Mouse (Mus musculus) lung, postnatal 0 days (tissue): Measurements from ENCODE around the gene Rasal3. TPM values are rescaled to one million over a fixed set of nuclear protein-coding genes. Genes with fewer than 3 reads are reported as not detected.

ENCODE experiments used
- ATAC-seq: fragments of 200-750 bp; cut with Nextera tagmentation; 2 replicates; pipeline ENCODE4 v1.8.0; 2017; ENCODE audit warnings: moderate library complexity
- DNase-seq: peaks from one replicate; pipeline ENCODE4 v3.0.0-alpha.2; 2016; ENCODE audit warnings: low spot score
- H3K27ac ChIP-seq: fragments of 300-500 bp; sonication (generic); 2 replicates; pipeline ENCODE4 v1.5.1; 2014; ENCODE audit warnings: antibody characterized with exemption, mild to moderate bottlenecking, low read length, mixed read lengths
- H3K27me3 ChIP-seq: fragments of 300-500 bp; sonication (generic); replicated peaks from 2 replicates; pipeline ENCODE4 v1.6.1; 2014; ENCODE audit warnings: low read length, mixed read lengths; ENCODE audit not compliant: insufficient read depth
- H3K36me3 ChIP-seq: fragments of 300-500 bp; sonication (generic); 2 replicates; pipeline ENCODE4 v1.6.1; 2014; ENCODE audit warnings: low read length, mixed read lengths; ENCODE audit not compliant: insufficient read depth
- H3K4me1 ChIP-seq: fragments of 300-500 bp; sonication (generic); 2 replicates; pipeline ENCODE4 v1.6.1; 2014; ENCODE audit warnings: antibody characterized with exemption, low read depth, low read length, mixed read lengths; ENCODE audit not compliant: insufficient read depth
- H3K4me2 ChIP-seq: fragments of 300-500 bp; sonication (generic); replicated peaks from 2 replicates; pipeline ENCODE4 v1.6.1; 2014; ENCODE audit warnings: low read depth, mild to moderate bottlenecking, low read length, moderate library complexity, mixed read lengths
- H3K4me3 ChIP-seq: fragments of 300-500 bp; sonication (generic); 2 replicates; pipeline ENCODE4 v1.5.1; 2014; ENCODE audit warnings: low read depth, low read length
- H3K9ac ChIP-seq: fragments of 300-500 bp; sonication (generic); replicated peaks from 2 replicates; pipeline ENCODE4 v1.6.1; 2014; ENCODE audit warnings: low read depth, mild to moderate bottlenecking
- H3K9me3 ChIP-seq: fragments of 300-500 bp; sonication (generic); 2 replicates; pipeline ENCODE4 v1.6.1; 2016; ENCODE audit warnings: low read length, mixed read lengths
- CTCF ChIP-seq: IDR thresholded peaks from 2 replicates; pipeline ENCODE4 v1.5.1; 2016; ENCODE audit warnings: antibody characterized with exemption, mild to moderate bottlenecking
- EP300 ChIP-seq: IDR thresholded peaks from 2 replicates; pipeline ENCODE4 v1.6.1; 2016; ENCODE audit warnings: antibody characterized with exemption, mild to moderate bottlenecking, control low read depth
- WGBS: fragments of 180-500 bp; shearing (Covaris S2); extraction: QIAGEN DNeasy Blood & Tissue Kit; methylation state at CpG from one replicate; pipeline ENCODE4 v1.1.7; 2014; 5-methylcytosine and 5-hydroxymethylcytosine counted together
- polyA plus RNA-seq: library from polyadenylated mRNA; unstranded; fragments of >200 nt; fragmentation: Nextera tagmentation; extraction: Ambion mirVana; gene quantifications from 2 replicates; pipeline ENCODE4 v1.2.1, GENCODE M21; 2015

Gene Rasal3
- polyA plus RNA-seq, 1 experiment from 2014 or later, result 1.2 TPM

GRCm38 (mm10) chr17:32386659-32387432, 16.5 kb downstream of the Rasal3 start:
- Histone ChIP-seq H3K4me2 (no peak overlapping the region), H3K9ac (no peak overlapping the region), H3K27me3 (no peaks in the 10 kb centered on the region), H3K4me1 (no peaks in the 10 kb centered on the region), H3K36me3 (peaks cover 7% of the 10 kb centered on the region; the same call in 1 of the 2 replicates), H3K4me3 (no peak overlapping the region), H3K27ac (no peak overlapping the region), H3K9me3 (no peaks in the 10 kb centered on the region)
- ATAC-seq, result no peak
- no peak for TF ChIP-seq EP300
- peak; percentile 72 for TF ChIP-seq CTCF
- 57% methylated on average over 9 of the region's 9 CpGs for WGBS
- peak; percentile 57 for DNase-seq

- 84% methylated on average over 5 of the region's 5 CpGs for WGBS
Observed at GRCm38 (mm10) chr17:32383661-32384060, 19.7 kb downstream of the Rasal3 start.

GRCm38 (mm10) chr17:32382576-32382975, 20.8 kb downstream of the Rasal3 start:
- Histone ChIP-seq H3K27ac (no peak overlapping the region), H3K27me3 (no peaks in the 10 kb centered on the region), H3K36me3 (peaks cover 7% of the 10 kb centered on the region; the same call in 1 of the 2 replicates), H3K9ac (no peak overlapping the region), H3K4me3 (no peak overlapping the region), H3K4me2 (no peak overlapping the region), H3K4me1 (no peaks in the 10 kb centered on the region), H3K9me3 (no peaks in the 10 kb centered on the region)
- 93% methylated on average over 7 of the region's 7 CpGs for WGBS
- no peak for ATAC-seq
- TF ChIP-seq EP300 (no peak), CTCF (no peak)
- no peak for DNase-seq

More at GRCm38 (mm10) chr17:32383661-32384060, 19.7 kb downstream of the Rasal3 start:
- no peaks in the 10 kb centered on the region for H3K27me3 ChIP-seq
- no peaks in the 10 kb centered on the region for H3K4me1 ChIP-seq
- DNase-seq, result no peak
- no peak overlapping the region for H3K4me3 ChIP-seq
- no peak for TF ChIP-seq EP300
- no peak for TF ChIP-seq CTCF
- H3K4me2 ChIP-seq, result no peak overlapping the region
- peaks cover 7% of the 10 kb centered on the region; the same call in 1 of the 2 replicates for H3K36me3 ChIP-seq
- no peaks in the 10 kb centered on the region for H3K9me3 ChIP-seq
- H3K9ac ChIP-seq, result no peak overlapping the region
- no peak for ATAC-seq
- no peak overlapping the region for H3K27ac ChIP-seq

GRCm38 (mm10) chr17:32378786-32379185, 24.6 kb downstream of the Rasal3 start:
- Histone ChIP-seq H3K9ac (no peak overlapping the region), H3K36me3 (no peaks in the 10 kb centered on the region; the same call in 1 of the 2 replicates), H3K9me3 (no peaks in the 10 kb centered on the region), H3K27ac (no peak overlapping the region), H3K4me1 (no peaks in the 10 kb centered on the region), H3K4me3 (no peak overlapping the region), H3K27me3 (no peaks in the 10 kb centered on the region), H3K4me2 (no peak overlapping the region)
- TF ChIP-seq CTCF (no peak), EP300 (no peak)
- ATAC-seq (no peak), DNase-seq (no peak)
- 59% methylated on average over 2 of the region's 2 CpGs for WGBS

- no peaks in the 10 kb centered on the region for H3K4me1 ChIP-seq
- no peak for ATAC-seq
- no peaks in the 10 kb centered on the region for H3K36me3 ChIP-seq
- TF ChIP-seq EP300, result no peak
- TF ChIP-seq CTCF, result no peak
- H3K27me3 ChIP-seq, result no peaks in the 10 kb centered on the region
- H3K9ac ChIP-seq, result no peak overlapping the region
- H3K4me2 ChIP-seq, result no peak overlapping the region
- H3K4me3 ChIP-seq, result no peak overlapping the region
- no peak for DNase-seq
- H3K27ac ChIP-seq, result no peak overlapping the region
- H3K9me3 ChIP-seq, result no peaks in the 10 kb centered on the region
- WGBS, result 71% methylated on average over 9 of the region's 9 CpGs
Observed at GRCm38 (mm10) chr17:32377137-32377536, 26.2 kb downstream of the Rasal3 start.

DNA sequence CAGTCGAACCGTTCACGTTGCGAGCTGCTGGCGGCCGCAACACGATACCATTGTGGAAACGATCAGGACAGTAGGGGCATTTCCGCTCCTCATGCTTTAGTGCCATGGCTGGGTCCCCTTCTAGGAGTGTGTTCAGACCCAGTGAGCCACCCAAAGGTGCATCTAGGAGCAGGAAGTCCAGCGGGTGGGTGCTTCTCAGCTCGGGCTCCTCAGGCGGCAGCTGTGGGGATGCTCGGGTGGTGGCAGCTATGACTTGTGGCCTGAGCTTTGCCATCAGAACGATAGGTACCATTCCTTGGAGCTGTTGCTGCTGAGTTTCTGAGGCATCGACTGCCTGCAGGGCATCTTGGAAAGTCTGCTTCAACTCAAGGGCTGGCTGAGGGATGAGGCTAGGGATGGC, 26.9 kb downstream of the Rasal3 start:
- Histone ChIP-seq H3K27ac (no peak overlapping the region), H3K9ac (no peak overlapping the region), H3K9me3 (no peaks in the 10 kb centered on the region), H3K27me3 (no peaks in the 10 kb centered on the region), H3K36me3 (no peaks in the 10 kb centered on the region), H3K4me2 (no peak overlapping the region), H3K4me3 (no peak overlapping the region), H3K4me1 (no peaks in the 10 kb centered on the region)
- ATAC-seq (no peak), DNase-seq (no peak)
- 84% methylated on average over 15 of the region's 15 CpGs for WGBS
- TF ChIP-seq EP300 (no peak), CTCF (no peak)
